In genomic region chr8:3507979-3508754, GRCm38 (mm10) we compare ENCODE assay signal across 24 mouse cellular contexts. TPM values are rescaled to one million over a fixed set of nuclear protein-coding genes. Genes with fewer than 3 reads are reported as not detected.
DNase-seq lines count a peak whose midpoint lies in the region; ATAC-seq lines count a peak whose summit lies in the region.
"Had no signal": no experiment of that assay in that cellular context is flagged by ENCODE, and none has a peak within 500 bp of the region (broad histone marks: within the 10 kb centered on the region; RNA-seq: fewer than 3 reads in every experiment).

No protein-coding gene starts in this region.

- no peak overlapping the region for H3K4me2 ChIP-seq in kidney, embryonic 16.5 days (replicated peaks; ENCODE audit: low read depth, low read length)
- no peak overlapping the region for H3K4me2 ChIP-seq in lung, embryonic 16.5 days (ENCODE audit: low read depth, low read length)
- H3K4me2 ChIP-seq in liver, embryonic 16.5 days (ENCODE audit: low read depth, low read length), result no peak overlapping the region
- H3K4me2 ChIP-seq in midbrain, embryonic 15.5 days, result no peak overlapping the region
- H3K4me2 ChIP-seq: embryonic facial prominence, embryonic 13.5 days; forebrain, embryonic 12.5 days; midbrain, embryonic 12.5 days had no signal

- WGBS in kidney, embryonic 16.5 days, result 83% methylated on average over 6 of the region's 6 CpGs
- WGBS in lung, embryonic 16.5 days, result 73% methylated on average over 6 of the region's 6 CpGs
- 60% methylated on average over 6 of the region's 6 CpGs for WGBS in liver, embryonic 16.5 days (ENCODE audit: insufficient replicate concordance)
- 90% methylated on average over 6 of the region's 6 CpGs for WGBS in midbrain, embryonic 15.5 days

- no peaks in the 10 kb centered on the region for H3K27me3 ChIP-seq in kidney, embryonic 16.5 days (ENCODE audit: insufficient read depth, low read length)
- no peaks in the 10 kb centered on the region for H3K27me3 ChIP-seq in lung, embryonic 16.5 days (ENCODE audit: control insufficient read depth, insufficient read depth, low read depth, low read length)
- H3K27me3 ChIP-seq in liver, embryonic 16.5 days (ENCODE audit: control insufficient read depth, insufficient read depth, low read depth, low read length), result no peaks in the 10 kb centered on the region
- no peaks in the 10 kb centered on the region for H3K27me3 ChIP-seq in midbrain, embryonic 15.5 days (replicated peaks)
- H3K27me3 ChIP-seq: embryonic facial prominence, embryonic 13.5 days; forebrain, embryonic 12.5 days; midbrain, embryonic 12.5 days had no signal

- H3K9me3 ChIP-seq in kidney, embryonic 16.5 days (ENCODE audit: low read length), result no peaks in the 10 kb centered on the region
- no peaks in the 10 kb centered on the region for H3K9me3 ChIP-seq in lung, embryonic 16.5 days (ENCODE audit: control insufficient read depth, low read length)
- no peaks in the 10 kb centered on the region for H3K9me3 ChIP-seq in liver, embryonic 16.5 days (replicated peaks; ENCODE audit: control insufficient read depth, low read length)
- H3K9me3 ChIP-seq in midbrain, embryonic 15.5 days, result no peaks in the 10 kb centered on the region
- H3K9me3 ChIP-seq: embryonic facial prominence, embryonic 13.5 days; forebrain, embryonic 12.5 days; heart, embryonic 10.5 days; midbrain, embryonic 12.5 days had no signal

- ATAC-seq in kidney, embryonic 16.5 days (ENCODE audit: low FRiP score, low TSS enrichment), result no peak
- ATAC-seq in lung, embryonic 16.5 days (ENCODE audit: low read depth), result peak; percentile 44
- peak; percentile 57 for ATAC-seq in liver, embryonic 16.5 days (ENCODE audit: low read depth)
- ATAC-seq in midbrain, embryonic 15.5 days (replicated peaks), result no peak
- ATAC-seq: hindbrain, embryonic 16.5 days had no signal

- peak; percentile 13 for DNase-seq in kidney, adult 18-20 months
- no peak for DNase-seq in lung, postnatal 25 days (ENCODE audit: low spot score)
- DNase-seq in cerebellum, adult 9-11 months, result no peak
- DNase-seq: adrenal gland, postnatal 10 days; cerebellum, adult 18-20 months; cerebellum, postnatal 25 days; embryo, embryonic 11 days; kidney, adult 9 months; layer of hippocampus, postnatal 36 days; lung, adult 18-20 months; lung, postnatal 14 days; thymus, postnatal 25 days had no signal

- H3K9ac ChIP-seq in kidney, embryonic 16.5 days (replicated peaks; ENCODE audit: low read length), result no peak overlapping the region
- H3K9ac ChIP-seq in lung, embryonic 16.5 days (ENCODE audit: low read length), result no peak overlapping the region
- no peak overlapping the region for H3K9ac ChIP-seq in liver, embryonic 16.5 days (ENCODE audit: low read depth, low read length)
- H3K9ac ChIP-seq in midbrain, embryonic 15.5 days, result no peak overlapping the region
- H3K9ac ChIP-seq: embryonic facial prominence, embryonic 13.5 days; forebrain, embryonic 12.5 days; midbrain, embryonic 12.5 days had no signal

- H3K27ac ChIP-seq in kidney, embryonic 16.5 days (ENCODE audit: low read length), result no peak overlapping the region
- no peak overlapping the region for H3K27ac ChIP-seq in lung, embryonic 16.5 days (ENCODE audit: low read length)
- H3K27ac ChIP-seq in liver, embryonic 16.5 days (ENCODE audit: low read length), result no peak overlapping the region
- no peak overlapping the region for H3K27ac ChIP-seq in midbrain, embryonic 15.5 days
- H3K27ac ChIP-seq: embryonic facial prominence, embryonic 13.5 days; forebrain, embryonic 12.5 days; heart, embryonic 10.5 days; midbrain, embryonic 12.5 days had no signal

- no peak overlapping the region for H3K4me3 ChIP-seq in kidney, embryonic 16.5 days (ENCODE audit: low read length)
- H3K4me3 ChIP-seq in lung, embryonic 16.5 days (ENCODE audit: low read length), result no peak overlapping the region
- no peak overlapping the region for H3K4me3 ChIP-seq in liver, embryonic 16.5 days (ENCODE audit: low read depth, low read length)
- H3K4me3 ChIP-seq in midbrain, embryonic 15.5 days, result no peak overlapping the region
- H3K4me3 ChIP-seq: embryonic facial prominence, embryonic 13.5 days; erythroblast, embryonic 14.5 days; forebrain, embryonic 12.5 days; heart, embryonic 10.5 days; midbrain, embryonic 12.5 days had no signal

- peaks cover 61% of the 10 kb centered on the region for H3K36me3 ChIP-seq in kidney, embryonic 16.5 days (ENCODE audit: insufficient read depth, low read length)
- peaks cover 23% of the 10 kb centered on the region for H3K36me3 ChIP-seq in lung, embryonic 16.5 days (ENCODE audit: control insufficient read depth, insufficient read depth, low read length)
- peaks cover 4% of the 10 kb centered on the region for H3K36me3 ChIP-seq in liver, embryonic 16.5 days (ENCODE audit: control insufficient read depth, insufficient read depth)
- peaks cover 46% of the 10 kb centered on the region for H3K36me3 ChIP-seq in midbrain, embryonic 15.5 days (replicated peaks)

- no peaks in the 10 kb centered on the region for H3K4me1 ChIP-seq in kidney, embryonic 16.5 days (ENCODE audit: insufficient read depth, low read length)
- H3K4me1 ChIP-seq in lung, embryonic 16.5 days (replicated peaks; ENCODE audit: control insufficient read depth, insufficient read depth, low read length), result 0 out of 2 replicates have a peak, but pooled peaks cover 2% of the 10 kb centered on the region
- H3K4me1 ChIP-seq in liver, embryonic 16.5 days (ENCODE audit: control insufficient read depth, low read depth, low read length), result no peaks in the 10 kb centered on the region
- no peaks in the 10 kb centered on the region for H3K4me1 ChIP-seq in midbrain, embryonic 15.5 days
- H3K4me1 ChIP-seq: embryonic facial prominence, embryonic 13.5 days; forebrain, embryonic 12.5 days; heart, embryonic 10.5 days; midbrain, embryonic 12.5 days had no signal

RNA-seq across cellular contexts. Expression of gene Pnpla6, which starts 7.0 kb away (rescaled TPM):
- polyA plus RNA-seq in kidney, embryonic 16.5 days (2015; fragmentation: Nextera tagmentation; extraction: Ambion mirVana), result 35.7 and 42.4 TPM in 2 replicates
- 27.3 and 30.9 TPM in 2 replicates for polyA plus RNA-seq in lung, embryonic 16.5 days (2015; fragmentation: Nextera tagmentation; extraction: Ambion mirVana)
- 10.9 and 11.3 TPM in 2 replicates for polyA plus RNA-seq in liver, embryonic 16.5 days (2015; fragmentation: Nextera tagmentation; extraction: Ambion mirVana)
- polyA plus RNA-seq in midbrain, embryonic 15.5 days (2015; fragmentation: Nextera tagmentation; extraction: Ambion mirVana), result 42.5 and 45.5 TPM in 2 replicates

RNA-seq across cellular contexts. Expression of gene Mcoln1, which starts 7.9 kb away (rescaled TPM):
- polyA plus RNA-seq in kidney, embryonic 16.5 days (2015; fragmentation: Nextera tagmentation; extraction: Ambion mirVana), result 72.2 and 73.5 TPM in 2 replicates
- polyA plus RNA-seq in lung, embryonic 16.5 days (2015; fragmentation: Nextera tagmentation; extraction: Ambion mirVana), result 48.0 and 53.0 TPM in 2 replicates
- polyA plus RNA-seq in liver, embryonic 16.5 days (2015; fragmentation: Nextera tagmentation; extraction: Ambion mirVana), result 19.2 and 21.1 TPM in 2 replicates
- 126 and 130 TPM in 2 replicates for polyA plus RNA-seq in midbrain, embryonic 15.5 days (2015; fragmentation: Nextera tagmentation; extraction: Ambion mirVana)

RNA-seq across cellular contexts. Expression of gene Zfp358, which starts 15.2 kb away (rescaled TPM):
- 55.6 and 57.1 TPM in 2 replicates for polyA plus RNA-seq in kidney, embryonic 16.5 days (2015; fragmentation: Nextera tagmentation; extraction: Ambion mirVana)
- polyA plus RNA-seq in lung, embryonic 16.5 days (2015; fragmentation: Nextera tagmentation; extraction: Ambion mirVana), result 39.1 and 41.8 TPM in 2 replicates
- polyA plus RNA-seq in liver, embryonic 16.5 days (2015; fragmentation: Nextera tagmentation; extraction: Ambion mirVana), result 4.3 and 5.4 TPM in 2 replicates
- 83.9 and 89.2 TPM in 2 replicates for polyA plus RNA-seq in midbrain, embryonic 15.5 days (2015; fragmentation: Nextera tagmentation; extraction: Ambion mirVana)

RNA-seq across cellular contexts. Expression of gene Tex45, which starts 37.5 kb away (rescaled TPM):
- 0.19 TPM in 1 of 2 replicates, not detected in the other for polyA plus RNA-seq in kidney, embryonic 16.5 days (2015; fragmentation: Nextera tagmentation; extraction: Ambion mirVana)
- polyA plus RNA-seq in lung, embryonic 16.5 days (2015; fragmentation: Nextera tagmentation; extraction: Ambion mirVana), result not detected in 2 replicates
- not detected in 2 replicates for polyA plus RNA-seq in liver, embryonic 16.5 days (2015; fragmentation: Nextera tagmentation; extraction: Ambion mirVana)
- 0.23 and 0.49 TPM in 2 replicates for polyA plus RNA-seq in midbrain, embryonic 15.5 days (2015; fragmentation: Nextera tagmentation; extraction: Ambion mirVana)
- polyA plus RNA-seq: erythroblast, embryonic 14.5 days; forebrain, embryonic 12.5 days; heart, embryonic 10.5 days; heart, embryonic 16.5 days; limb, embryonic 11.5 days had no signal

RNA-seq across cellular contexts. Expression of gene Pex11g, which starts 40.7 kb away (rescaled TPM):
- polyA plus RNA-seq in kidney, embryonic 16.5 days (2015; fragmentation: Nextera tagmentation; extraction: Ambion mirVana), result 8.7 and 10.1 TPM in 2 replicates
- polyA plus RNA-seq in lung, embryonic 16.5 days (2015; fragmentation: Nextera tagmentation; extraction: Ambion mirVana), result 9.5 and 11.1 TPM in 2 replicates
- polyA plus RNA-seq in liver, embryonic 16.5 days (2015; fragmentation: Nextera tagmentation; extraction: Ambion mirVana), result 8.1 and 8.5 TPM in 2 replicates
- polyA plus RNA-seq in midbrain, embryonic 15.5 days (2015; fragmentation: Nextera tagmentation; extraction: Ambion mirVana), result 4.9 and 5.4 TPM in 2 replicates

Comparison
In these comparisons a context has a peak if more than half of its experiments do, and no peak if none do; other contexts are left out.
1. ATAC-seq: peak in lung, embryonic 16.5 days (single experiment) and liver, embryonic 16.5 days (single experiment); none in kidney, embryonic 16.5 days (single experiment) and midbrain, embryonic 15.5 days (single experiment).